Mouse (Mus musculus): ENCODE data around the gene Fbxw7. TPM values are rescaled to one million over a fixed set of nuclear protein-coding genes. Genes with fewer than 3 reads are reported as not detected.

Gene Fbxw7
- total RNA-seq, 1 experiment: 29.7 TPM

DNA sequence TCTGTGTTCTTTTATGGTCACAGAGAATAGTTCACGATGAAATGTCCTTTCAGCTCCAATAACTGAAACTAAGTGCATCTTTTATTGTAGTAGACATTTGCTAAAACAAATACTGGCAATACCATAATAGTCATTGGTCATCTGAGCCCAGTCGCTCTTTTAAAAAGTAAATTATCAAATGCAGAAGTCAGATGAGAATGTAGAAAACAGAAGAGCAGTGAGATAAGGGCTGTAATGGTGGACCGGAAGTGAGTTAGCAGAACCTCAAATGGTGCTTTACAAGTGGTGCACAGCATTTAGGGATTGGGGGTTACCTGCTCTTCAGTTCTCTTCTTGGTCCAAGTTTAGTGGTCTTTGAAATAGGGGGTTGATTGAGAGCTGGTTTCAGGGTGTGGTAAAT lies 129.9 kb downstream of the Fbxw7 start:
- Histone ChIP-seq H3K9ac (ENCODE audit: insufficient read depth, low read depth, low read length, poor library complexity, severe bottlenecking) (no peak overlapping the region), H3K27ac (ENCODE audit: insufficient read depth, low read depth, low read length, poor library complexity, severe bottlenecking) (no peak overlapping the region), H3K36me3 (ENCODE audit: control insufficient read depth, insufficient read depth, low read length, poor library complexity, severe bottlenecking) (no peaks in the 10 kb centered on the region), H3K9me3 (ENCODE audit: control insufficient read depth, insufficient read depth, low read depth, low read length) (no peaks in the 10 kb centered on the region), H3K4me3 (ENCODE audit: insufficient read depth in 1 of 2, low read depth in 1 of 2, low read length in 2 of 2, poor library complexity in 1 of 2, severe bottlenecking in 1 of 2) (no peak overlapping the region), H3K4me1 (ENCODE audit: control insufficient read depth in 2 of 2, insufficient read depth in 2 of 2, low read length in 2 of 2, poor library complexity in 1 of 2) (no peaks in the 10 kb centered on the region)
- DNase-seq (ENCODE audit: low read depth, low spot score): no peak
- no peak for TF ChIP-seq MAFK (IDR thresholded peaks at IDR 0.05; ENCODE audit: insufficient read depth, low read depth, low read length)
- no peak for TF ChIP-seq HCFC1 (IDR thresholded peaks at IDR 0.05; ENCODE audit: borderline replicate concordance, insufficient read depth, low read length)
- no peak for TF ChIP-seq ZNF384 (IDR thresholded peaks at IDR 0.05; ENCODE audit: low read depth, low read length)
- no peak for TF ChIP-seq ZC3H11A (IDR thresholded peaks at IDR 0.05; ENCODE audit: borderline replicate concordance, low read depth, low read length)
- no peak for TF ChIP-seq CHD2 (IDR thresholded peaks at IDR 0.05; ENCODE audit: low read depth, low read length)
- in situ Hi-C loops (cut with MboI; ENCODE audit: low sequenced_read_pairs in 2 of 2, unreplicated experiment in 2 of 2): no loop called here

DNA sequence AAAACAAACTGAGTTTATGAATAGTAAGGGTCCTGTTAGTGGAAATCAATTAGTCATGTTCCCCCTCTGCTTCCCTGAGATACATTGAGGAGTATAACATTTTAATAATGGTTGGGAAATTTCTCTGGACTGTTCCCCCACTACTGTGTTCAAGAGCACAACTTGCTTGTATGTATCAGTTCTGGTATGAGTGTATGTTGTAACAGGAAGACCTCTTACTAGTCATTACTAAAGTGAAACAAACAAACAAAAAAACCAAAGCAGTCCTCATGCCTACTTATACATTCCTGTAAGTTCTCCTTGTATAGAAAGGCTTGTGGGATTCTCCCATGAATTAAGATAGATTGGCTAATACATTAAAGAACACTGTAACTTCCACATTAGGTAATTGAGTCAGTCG lies 131.3 kb downstream of the Fbxw7 start:
- Histone ChIP-seq H3K9ac (ENCODE audit: insufficient read depth, low read depth, low read length, poor library complexity, severe bottlenecking) (no peak overlapping the region), H3K27ac (ENCODE audit: insufficient read depth, low read depth, low read length, poor library complexity, severe bottlenecking) (no peak overlapping the region), H3K4me1 (ENCODE audit: control insufficient read depth in 2 of 2, insufficient read depth in 2 of 2, low read length in 2 of 2, poor library complexity in 1 of 2) (no peaks in the 10 kb centered on the region), H3K4me3 (ENCODE audit: insufficient read depth in 1 of 2, low read depth in 1 of 2, low read length in 2 of 2, poor library complexity in 1 of 2, severe bottlenecking in 1 of 2) (no peak overlapping the region), H3K9me3 (ENCODE audit: control insufficient read depth, insufficient read depth, low read depth, low read length) (no peaks in the 10 kb centered on the region), H3K36me3 (ENCODE audit: control insufficient read depth, insufficient read depth, low read length, poor library complexity, severe bottlenecking) (no peaks in the 10 kb centered on the region)
- no peak for DNase-seq (ENCODE audit: low read depth, low spot score)
- TF ChIP-seq MAFK (IDR thresholded peaks at IDR 0.05; ENCODE audit: insufficient read depth, low read depth, low read length): no peak
- TF ChIP-seq ZC3H11A (IDR thresholded peaks at IDR 0.05; ENCODE audit: borderline replicate concordance, low read depth, low read length): no peak
- TF ChIP-seq CHD2 (IDR thresholded peaks at IDR 0.05; ENCODE audit: low read depth, low read length): no peak
- TF ChIP-seq ZNF384 (IDR thresholded peaks at IDR 0.05; ENCODE audit: low read depth, low read length): no peak
- TF ChIP-seq HCFC1 (IDR thresholded peaks at IDR 0.05; ENCODE audit: borderline replicate concordance, insufficient read depth, low read length): no peak
- in situ Hi-C loops (cut with MboI; ENCODE audit: low sequenced_read_pairs in 2 of 2, unreplicated experiment in 2 of 2): no loop called here

DNA sequence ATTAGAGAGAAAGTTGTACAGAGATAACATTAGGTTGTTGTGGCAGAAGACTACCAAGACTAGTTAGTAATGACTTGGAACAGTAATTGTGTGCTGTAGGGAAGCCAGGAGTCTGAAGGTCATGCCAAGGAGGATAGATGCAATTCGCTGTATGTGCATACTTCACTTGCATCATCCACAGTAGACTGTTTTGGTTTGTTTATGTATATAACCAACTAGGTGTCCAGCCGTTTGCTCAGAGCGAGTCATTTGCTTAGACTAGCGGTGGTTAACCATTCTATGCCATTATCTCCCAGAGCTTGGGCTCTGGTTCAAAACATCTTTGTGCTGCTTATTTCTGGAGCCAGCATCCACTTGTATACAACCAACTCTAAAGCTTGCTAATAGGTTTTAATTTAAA lies 134.3 kb downstream of the Fbxw7 start:
- Histone ChIP-seq H3K4me1 (ENCODE audit: control insufficient read depth in 2 of 2, insufficient read depth in 2 of 2, low read length in 2 of 2, poor library complexity in 1 of 2) (no peaks in the 10 kb centered on the region), H3K36me3 (ENCODE audit: control insufficient read depth, insufficient read depth, low read length, poor library complexity, severe bottlenecking) (no peaks in the 10 kb centered on the region), H3K9me3 (ENCODE audit: control insufficient read depth, insufficient read depth, low read depth, low read length) (no peaks in the 10 kb centered on the region), H3K4me3 (ENCODE audit: insufficient read depth in 1 of 2, low read depth in 1 of 2, low read length in 2 of 2, poor library complexity in 1 of 2, severe bottlenecking in 1 of 2) (no peak overlapping the region), H3K27ac (ENCODE audit: insufficient read depth, low read depth, low read length, poor library complexity, severe bottlenecking) (no peak overlapping the region), H3K9ac (ENCODE audit: insufficient read depth, low read depth, low read length, poor library complexity, severe bottlenecking) (no peak overlapping the region)
- no peak for DNase-seq (ENCODE audit: low read depth, low spot score)
- TF ChIP-seq ZC3H11A (IDR thresholded peaks at IDR 0.05; ENCODE audit: borderline replicate concordance, low read depth, low read length) (no peak), HCFC1 (IDR thresholded peaks at IDR 0.05; ENCODE audit: borderline replicate concordance, insufficient read depth, low read length) (no peak), ZNF384 (IDR thresholded peaks at IDR 0.05; ENCODE audit: low read depth, low read length) (no peak), CHD2 (IDR thresholded peaks at IDR 0.05; ENCODE audit: low read depth, low read length) (no peak), MAFK (IDR thresholded peaks at IDR 0.05; ENCODE audit: insufficient read depth, low read depth, low read length) (no peak)
- in situ Hi-C loops (cut with MboI; ENCODE audit: low sequenced_read_pairs in 2 of 2, unreplicated experiment in 2 of 2): no loop called here

DNA sequence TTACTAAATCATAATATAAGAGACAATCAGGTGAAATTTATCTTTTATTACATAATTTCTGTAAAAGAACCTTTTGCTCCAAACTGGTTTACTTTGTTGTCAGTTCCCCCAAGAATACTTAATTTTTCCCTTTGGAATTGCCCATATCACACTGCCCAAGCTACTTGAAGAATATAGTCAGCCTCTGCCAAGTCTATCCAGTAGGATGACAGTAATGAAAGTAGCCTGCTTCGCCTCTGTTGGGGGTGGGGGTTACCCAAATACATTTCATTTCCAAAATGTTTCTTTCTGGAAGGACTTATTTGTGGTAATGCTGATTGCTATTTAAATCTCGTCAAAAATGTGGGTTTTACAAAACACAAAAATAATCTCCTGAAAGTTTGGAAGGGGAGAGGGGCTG lies 136.6 kb downstream of the Fbxw7 start:
- no peak overlapping the region for H3K4me3 ChIP-seq (ENCODE audit: insufficient read depth in 1 of 2, low read depth in 1 of 2, low read length in 2 of 2, poor library complexity in 1 of 2, severe bottlenecking in 1 of 2)
- no peaks in the 10 kb centered on the region for H3K4me1 ChIP-seq (ENCODE audit: control insufficient read depth in 2 of 2, insufficient read depth in 2 of 2, low read length in 2 of 2, poor library complexity in 1 of 2)
- TF ChIP-seq MAFK (IDR thresholded peaks at IDR 0.05; ENCODE audit: insufficient read depth, low read depth, low read length) (no peak), ZC3H11A (IDR thresholded peaks at IDR 0.05; ENCODE audit: borderline replicate concordance, low read depth, low read length) (no peak), CHD2 (IDR thresholded peaks at IDR 0.05; ENCODE audit: low read depth, low read length) (no peak), ZNF384 (IDR thresholded peaks at IDR 0.05; ENCODE audit: low read depth, low read length) (no peak)
- no peak for DNase-seq (ENCODE audit: low read depth, low spot score)
- no peaks in the 10 kb centered on the region for H3K9me3 ChIP-seq (ENCODE audit: control insufficient read depth, insufficient read depth, low read depth, low read length)
- H3K27ac ChIP-seq (ENCODE audit: insufficient read depth, low read depth, low read length, poor library complexity, severe bottlenecking): no peak overlapping the region
- H3K36me3 ChIP-seq (ENCODE audit: control insufficient read depth, insufficient read depth, low read length, poor library complexity, severe bottlenecking): no peaks in the 10 kb centered on the region
- in situ Hi-C loops (cut with MboI; ENCODE audit: low sequenced_read_pairs in 2 of 2, unreplicated experiment in 2 of 2): no loop called here
- no peak overlapping the region for H3K9ac ChIP-seq (ENCODE audit: insufficient read depth, low read depth, low read length, poor library complexity, severe bottlenecking)

DNA sequence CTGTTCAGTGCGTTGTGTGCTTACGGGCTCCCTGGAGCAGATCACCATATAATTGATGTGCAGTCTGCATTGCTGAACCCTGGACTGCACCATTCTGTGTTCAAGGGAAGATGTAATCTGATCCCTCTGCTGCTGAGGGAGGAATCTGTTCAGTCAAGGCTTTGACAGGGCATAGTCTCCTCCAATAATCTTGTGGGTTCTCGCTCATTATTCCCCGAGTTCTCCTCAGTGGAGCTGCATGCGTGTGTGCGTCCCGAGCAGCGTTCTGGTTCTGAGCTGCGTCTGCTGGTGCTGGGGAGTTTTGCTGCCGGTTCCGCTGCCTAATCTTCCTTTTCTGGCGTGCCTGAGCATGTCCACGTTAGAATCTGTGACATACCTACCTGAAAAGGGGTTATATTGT lies 137.1 kb downstream of the Fbxw7 start:
- TF ChIP-seq HCFC1 (IDR thresholded peaks at IDR 0.05; ENCODE audit: borderline replicate concordance, insufficient read depth, low read length) (no peak), CHD2 (IDR thresholded peaks at IDR 0.05; ENCODE audit: low read depth, low read length) (no peak), MAFK (IDR thresholded peaks at IDR 0.05; ENCODE audit: insufficient read depth, low read depth, low read length) (no peak), ZNF384 (IDR thresholded peaks at IDR 0.05; ENCODE audit: low read depth, low read length) (no peak), ZC3H11A (IDR thresholded peaks at IDR 0.05; ENCODE audit: borderline replicate concordance, low read depth, low read length) (no peak)
- in situ Hi-C loops (cut with MboI; ENCODE audit: low sequenced_read_pairs in 2 of 2, unreplicated experiment in 2 of 2): no loop called here
- H3K27ac ChIP-seq (ENCODE audit: insufficient read depth, low read depth, low read length, poor library complexity, severe bottlenecking): no peak overlapping the region
- H3K4me1 ChIP-seq (ENCODE audit: control insufficient read depth in 2 of 2, insufficient read depth in 2 of 2, low read length in 2 of 2, poor library complexity in 1 of 2): no peaks in the 10 kb centered on the region
- H3K36me3 ChIP-seq (ENCODE audit: control insufficient read depth, insufficient read depth, low read length, poor library complexity, severe bottlenecking): no peaks in the 10 kb centered on the region
- H3K9ac ChIP-seq (ENCODE audit: insufficient read depth, low read depth, low read length, poor library complexity, severe bottlenecking): peak overlapping the region; percentile 40; the same call in 1 of the 2 replicates
- H3K4me3 ChIP-seq (ENCODE audit: insufficient read depth in 1 of 2, low read depth in 1 of 2, low read length in 2 of 2, poor library complexity in 1 of 2, severe bottlenecking in 1 of 2): peak overlapping the region; percentile 51 to 58
- no peaks in the 10 kb centered on the region for H3K9me3 ChIP-seq (ENCODE audit: control insufficient read depth, insufficient read depth, low read depth, low read length)
- peak; percentile 48 for DNase-seq (ENCODE audit: low read depth, low spot score)
